Mouse (Mus musculus) midbrain, embryonic 16.5 days (tissue): Measurements from ENCODE around the gene Fam104a. TPM values are rescaled to one million over a fixed set of nuclear protein-coding genes. Genes with fewer than 3 reads are reported as not detected.

Source experiments
- ATAC-seq: fragments of 200-750 bp; cut with Nextera tagmentation; 2 replicates; pipeline ENCODE4 v1.8.0; 2017; ENCODE audit warnings: moderate TSS enrichment
- H3K27ac ChIP-seq: fragments of 300-500 bp; sonication (generic); 2 replicates; pipeline ENCODE4 v1.5.1; 2014; ENCODE audit warnings: mild to moderate bottlenecking, low read length, mixed read lengths
- H3K27me3 ChIP-seq: fragments of 300-500 bp; sonication (generic); 2 replicates; pipeline ENCODE4 v1.6.1; 2014; ENCODE audit warnings: low read depth, low read length, mixed read lengths; ENCODE audit not compliant: control insufficient read depth, insufficient read depth
- H3K36me3 ChIP-seq: fragments of 300-500 bp; sonication (generic); 2 replicates; pipeline ENCODE4 v1.6.1; 2014; ENCODE audit warnings: mild to moderate bottlenecking, low read length, moderate library complexity, mixed read lengths; ENCODE audit not compliant: control insufficient read depth, insufficient read depth
- H3K4me1 ChIP-seq: fragments of 300-500 bp; sonication (generic); 2 replicates; pipeline ENCODE4 v1.6.1; 2014; ENCODE audit warnings: mild to moderate bottlenecking, low read length, mixed read lengths; ENCODE audit not compliant: control insufficient read depth, insufficient read depth
- H3K4me2 ChIP-seq: fragments of 300-500 bp; sonication (generic); 2 replicates; pipeline ENCODE4 v1.6.1; 2014; ENCODE audit warnings: mild to moderate bottlenecking, low read length, mixed read lengths
- H3K4me3 ChIP-seq: fragments of 300-500 bp; sonication (generic); 2 replicates; pipeline ENCODE4 v1.5.1; 2014; ENCODE audit warnings: low read depth, mild to moderate bottlenecking, low read length, moderate library complexity, mixed read lengths
- H3K9ac ChIP-seq: fragments of 300-500 bp; sonication (generic); 2 replicates; pipeline ENCODE4 v1.6.1; 2014; ENCODE audit warnings: low read depth, low read length, mixed read lengths
- H3K9me3 ChIP-seq: fragments of 300-500 bp; sonication (generic); replicated peaks from 2 replicates; pipeline ENCODE4 v1.6.1; 2014; ENCODE audit warnings: mild to moderate bottlenecking, low read length, mixed read lengths; ENCODE audit not compliant: control insufficient read depth, poor library complexity, severe bottlenecking
- WGBS: fragments of 180-500 bp; shearing (Covaris S2); extraction: QIAGEN DNeasy Blood & Tissue Kit; methylation state at CpG from one replicate; pipeline ENCODE4 v1.1.7; 2014; 5-methylcytosine and 5-hydroxymethylcytosine counted together
- polyA plus RNA-seq: library from polyadenylated mRNA; unstranded; fragments of >200 nt; fragmentation: Nextera tagmentation; extraction: Ambion mirVana; gene quantifications from 2 replicates; pipeline ENCODE4 v1.2.1, GENCODE M21; 2015

The Fam104a gene
- polyA plus RNA-seq, 1 experiment from 2014 or later = 37.4 TPM

DNA sequence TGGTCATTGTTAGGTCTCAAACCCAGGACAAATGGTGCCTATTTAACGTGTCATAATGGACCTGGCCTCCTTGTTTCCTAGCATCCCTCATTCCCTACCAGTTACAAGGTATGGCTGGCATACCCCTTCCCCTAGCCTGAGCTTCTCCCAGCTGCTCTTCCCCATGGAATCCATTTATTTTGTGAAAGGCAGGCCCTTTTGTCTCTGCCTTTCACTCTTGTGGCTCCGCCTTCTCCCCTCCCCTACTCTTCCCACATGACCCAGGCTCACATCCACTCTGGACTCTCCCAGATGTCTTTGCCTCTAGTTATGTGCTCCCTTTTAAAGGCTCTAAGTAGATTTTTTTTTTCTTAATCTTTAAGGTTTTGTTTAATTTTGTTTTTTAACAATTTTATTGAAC, 3.1 kb upstream of the Fam104a start:
- H3K9me3 ChIP-seq = no peaks in the 10 kb centered on the region
- H3K27ac ChIP-seq = no peak overlapping the region

DNA sequence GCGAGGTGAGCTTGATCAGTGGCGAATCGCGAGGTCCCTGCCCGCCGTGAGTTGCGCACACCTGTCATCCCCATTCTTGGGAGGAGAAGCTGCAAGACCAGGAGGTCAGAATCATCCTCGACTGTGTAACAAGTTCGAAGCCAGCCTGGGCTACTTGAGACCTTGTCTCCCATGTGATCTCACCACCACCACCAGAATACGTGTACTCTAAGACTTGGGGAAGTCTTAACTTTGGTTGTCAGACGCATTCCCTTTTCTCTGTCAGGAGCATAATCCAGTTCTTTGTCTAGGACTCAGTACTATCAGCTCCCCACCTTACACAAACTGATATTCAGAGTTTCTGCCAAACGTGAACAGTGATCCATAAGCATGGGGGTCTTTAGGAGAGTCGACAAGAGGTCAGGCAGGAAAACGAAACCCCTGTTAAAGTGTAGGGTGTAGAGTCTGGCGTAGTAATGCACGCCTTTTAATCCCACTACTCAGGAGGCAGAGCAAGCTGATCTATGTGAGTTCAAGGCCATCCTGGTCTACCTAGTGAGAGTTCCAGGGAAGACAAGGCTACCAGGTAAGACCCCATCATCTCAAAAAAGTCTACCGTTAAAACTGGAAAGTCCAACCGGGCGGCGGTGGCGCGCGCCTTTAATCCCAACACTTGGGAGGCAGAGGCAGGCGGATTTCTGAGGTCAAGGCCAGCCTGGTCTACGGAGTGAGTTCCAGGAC, 912 bp upstream of the Fam104a start:
- H3K27ac ChIP-seq = peak overlapping the region; percentile 78
- peaks cover 21% of the 10 kb centered on the region for H3K36me3 ChIP-seq
- peak overlapping the region; percentile 89 for H3K4me2 ChIP-seq
- peak overlapping the region; percentile 95 for H3K4me3 ChIP-seq
- peaks cover 43% of the 10 kb centered on the region for H3K4me1 ChIP-seq
- peak overlapping the region; percentile 85 for H3K9ac ChIP-seq
- 44% methylated on average over 25 of the region's 25 CpGs for WGBS
- H3K9me3 ChIP-seq = no peaks in the 10 kb centered on the region
- no peaks in the 10 kb centered on the region for H3K27me3 ChIP-seq
- no peak for ATAC-seq

More for the DNA sequence above, 3.1 kb upstream of the Fam104a start:
- H3K27me3 ChIP-seq = no peaks in the 10 kb centered on the region
- peaks cover 33% of the 10 kb centered on the region for H3K4me1 ChIP-seq
- H3K4me2 ChIP-seq = no peak overlapping the region
- no peak overlapping the region for H3K9ac ChIP-seq
- no peak for ATAC-seq
- H3K4me3 ChIP-seq = no peak overlapping the region
- 47% methylated on average over 2 of the region's 2 CpGs for WGBS
- peaks cover 26% of the 10 kb centered on the region for H3K36me3 ChIP-seq

DNA sequence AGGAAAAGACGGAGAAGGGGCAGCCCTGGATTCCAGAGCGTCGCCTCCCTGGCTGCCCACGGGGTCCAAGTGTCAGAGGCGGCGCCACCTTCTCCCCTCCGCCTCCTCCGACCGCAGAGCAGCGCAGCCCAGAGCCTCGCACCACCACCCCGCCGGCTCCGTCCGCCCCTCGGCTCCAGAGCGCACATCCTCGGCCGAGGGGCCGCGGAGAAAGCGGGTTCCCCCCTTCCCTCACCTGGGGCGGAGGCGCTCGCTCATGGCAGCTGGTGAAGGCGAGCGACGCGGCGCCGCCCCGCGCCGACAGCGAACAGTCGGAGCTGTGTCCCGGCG, 363 bp downstream of the Fam104a start:
- peak; percentile 79; the same call in 1 of the 2 replicates for ATAC-seq
- Histone ChIP-seq H3K36me3 (peaks cover 9% of the 10 kb centered on the region), H3K4me2 (peak overlapping the region; percentile 99), H3K4me1 (peaks cover 45% of the 10 kb centered on the region), H3K27ac (peak overlapping the region; percentile 78), H3K4me3 (peak overlapping the region; percentile 95), H3K27me3 (no peaks in the 10 kb centered on the region), H3K9me3 (no peaks in the 10 kb centered on the region), H3K9ac (peak overlapping the region; percentile 88)
- 0% methylated on average over 22 of the region's 38 CpGs for WGBS

DNA sequence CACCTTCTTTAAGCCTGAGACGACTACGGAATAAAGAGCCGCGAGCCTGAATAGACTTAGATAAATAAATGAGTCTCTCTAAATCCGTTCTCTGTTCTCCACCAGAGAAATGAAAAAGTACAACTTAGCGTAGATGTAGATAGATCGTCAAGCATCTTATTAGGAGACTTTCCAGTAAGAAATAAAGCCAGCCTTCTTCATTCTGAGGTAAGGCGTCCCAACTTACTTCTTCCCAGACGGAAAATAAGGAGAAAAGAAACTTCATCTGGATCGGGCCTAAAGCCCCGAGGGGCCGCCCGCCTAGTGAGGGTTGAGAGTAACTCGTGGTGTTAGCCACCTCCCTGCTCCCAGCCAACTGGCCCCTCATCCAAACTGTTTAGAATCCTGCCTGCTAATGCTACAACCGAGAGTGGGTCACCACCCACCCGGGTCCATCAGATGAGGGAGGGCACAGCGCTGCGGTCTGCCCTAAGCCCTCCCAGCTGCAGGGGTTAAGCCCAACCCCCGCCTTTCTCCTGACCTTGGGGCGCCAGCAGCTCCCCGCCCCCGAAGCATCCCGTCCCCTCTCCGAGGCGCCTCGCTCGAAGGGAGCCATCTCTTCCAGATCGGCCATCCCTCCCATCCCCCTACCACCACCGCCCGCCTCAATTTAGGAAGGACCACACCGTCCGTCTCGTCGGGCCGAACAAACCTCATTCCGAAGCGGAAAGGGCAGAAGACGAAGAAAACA, 893 bp downstream of the Fam104a start:
- Histone ChIP-seq H3K4me2 (peak overlapping the region; percentile 99), H3K27ac (peak overlapping the region; percentile 78), H3K9me3 (no peaks in the 10 kb centered on the region), H3K9ac (peak overlapping the region; percentile 88), H3K4me3 (peak overlapping the region; percentile 95), H3K4me1 (peaks cover 45% of the 10 kb centered on the region), H3K36me3 (peaks cover 3% of the 10 kb centered on the region), H3K27me3 (no peaks in the 10 kb centered on the region)
- under 1% methylated on average over 38 of the region's 38 CpGs for WGBS
- ATAC-seq = peak; percentile 22

DNA sequence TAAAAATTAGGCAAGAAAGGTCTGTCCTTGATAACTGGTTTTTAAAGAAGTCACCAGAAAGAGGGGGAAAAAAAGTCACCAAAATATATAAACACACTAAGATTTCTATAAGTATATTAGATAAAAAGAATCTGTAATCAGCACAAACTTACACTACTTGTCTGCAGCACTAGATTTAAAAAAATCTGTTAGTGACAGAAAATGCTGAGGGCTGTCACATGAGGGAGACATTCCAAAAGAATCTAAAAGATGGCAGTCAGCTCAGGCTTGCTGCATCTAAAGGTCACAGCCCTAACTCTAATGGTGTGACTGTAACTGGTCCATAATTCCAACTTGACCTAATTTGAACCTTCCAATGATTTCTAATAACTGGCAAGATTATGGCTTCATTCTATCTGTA, 2.0 kb downstream of the Fam104a start:
- no peak overlapping the region for H3K27ac ChIP-seq
- H3K9me3 ChIP-seq = no peaks in the 10 kb centered on the region
- peak overlapping the region; percentile 21; the same call in 1 of the 2 replicates for H3K4me2 ChIP-seq
- H3K4me3 ChIP-seq = no peak overlapping the region
- H3K4me1 ChIP-seq = peaks cover 48% of the 10 kb centered on the region
- no peaks in the 10 kb centered on the region for H3K27me3 ChIP-seq
- H3K36me3 ChIP-seq = no peaks in the 10 kb centered on the region
- no peak overlapping the region for H3K9ac ChIP-seq
- ATAC-seq = no peak

DNA sequence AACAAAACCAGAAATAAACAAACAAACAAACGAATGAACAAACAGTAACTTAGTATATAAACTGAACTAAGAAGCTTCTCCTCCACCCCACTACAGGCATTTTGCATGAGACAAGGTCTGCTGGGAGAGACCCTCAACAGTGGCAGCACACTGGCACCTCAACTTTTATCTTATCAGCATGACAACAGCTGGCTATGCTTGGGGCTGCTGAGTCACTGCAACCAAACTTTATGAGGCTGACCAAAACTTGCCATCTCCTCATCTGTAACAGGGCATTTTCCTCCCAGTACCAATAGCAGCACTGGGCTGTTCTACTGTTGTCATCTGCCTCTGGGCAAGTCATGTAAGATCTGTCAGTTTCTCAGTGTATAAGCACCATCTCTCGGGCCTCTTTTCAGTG, 3.0 kb downstream of the Fam104a start:
- 0 out of 2 replicates have a peak, but pooled peaks cover under 1% of the 10 kb centered on the region for H3K36me3 ChIP-seq
- H3K27ac ChIP-seq = no peak overlapping the region
- no peak overlapping the region for H3K4me2 ChIP-seq
- ATAC-seq = no peak
- 95% methylated on average over 2 of the region's 2 CpGs for WGBS
- no peaks in the 10 kb centered on the region for H3K27me3 ChIP-seq
- no peaks in the 10 kb centered on the region for H3K9me3 ChIP-seq
- no peak overlapping the region for H3K9ac ChIP-seq
- H3K4me1 ChIP-seq = peaks cover 39% of the 10 kb centered on the region
- no peak overlapping the region for H3K4me3 ChIP-seq

DNA sequence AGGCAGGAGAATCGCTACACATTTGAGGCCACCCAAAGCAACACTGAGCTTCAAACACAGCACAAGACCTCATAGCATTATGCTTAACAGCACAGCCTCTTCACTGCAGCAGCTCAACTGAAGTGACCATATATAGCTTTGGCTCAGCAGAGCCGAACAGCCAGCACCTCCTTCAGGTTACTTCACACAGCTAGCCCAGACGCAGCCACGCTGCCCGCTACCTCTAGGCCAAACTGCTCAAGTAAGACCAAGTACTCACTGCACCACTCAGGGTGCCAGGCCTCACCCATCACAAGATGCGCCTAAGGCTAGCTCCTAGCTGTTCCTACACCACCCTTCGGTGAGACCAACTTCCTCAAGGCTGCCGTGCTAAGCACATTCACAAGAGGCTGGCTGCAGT, 5.6 kb downstream of the Fam104a start:
- no peak overlapping the region for H3K4me3 ChIP-seq
- peaks cover 27% of the 10 kb centered on the region for H3K4me1 ChIP-seq
- 0 out of 2 replicates have a peak, but pooled peaks cover 3% of the 10 kb centered on the region for H3K36me3 ChIP-seq
- H3K27ac ChIP-seq = no peak overlapping the region
- H3K27me3 ChIP-seq = no peaks in the 10 kb centered on the region
- H3K4me2 ChIP-seq = no peak overlapping the region
- WGBS = 89% methylated on average over 8 of the region's 8 CpGs
- H3K9me3 ChIP-seq = no peaks in the 10 kb centered on the region
- no peak for ATAC-seq
- H3K9ac ChIP-seq = no peak overlapping the region

DNA sequence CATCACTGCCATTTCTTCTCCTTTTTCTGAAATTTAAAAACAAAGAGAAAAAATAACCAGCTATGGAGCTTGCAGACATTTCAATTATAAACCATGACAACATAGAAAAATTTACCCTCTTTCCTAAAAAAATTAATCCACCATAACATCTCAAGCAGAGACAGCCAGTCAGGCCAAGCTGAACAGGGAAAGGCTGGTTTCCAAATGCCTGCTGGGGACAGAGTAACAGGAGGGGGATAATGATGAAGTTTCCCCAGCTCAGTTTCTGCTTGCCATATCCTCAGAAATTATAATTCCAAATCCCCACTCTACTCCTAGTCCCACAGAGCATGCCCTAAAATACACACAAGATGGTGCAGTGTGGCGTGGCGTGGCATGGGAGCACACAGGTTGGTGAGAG, 6.6 kb downstream of the Fam104a start:
- Histone ChIP-seq H3K27me3 (no peaks in the 10 kb centered on the region), H3K27ac (no peak overlapping the region), H3K4me3 (no peak overlapping the region), H3K9me3 (no peaks in the 10 kb centered on the region), H3K9ac (no peak overlapping the region), H3K4me1 (peaks cover 19% of the 10 kb centered on the region), H3K4me2 (no peak overlapping the region), H3K36me3 (0 out of 2 replicates have a peak, but pooled peaks cover 6% of the 10 kb centered on the region)
- 89% methylated on average over 2 of the region's 2 CpGs for WGBS
- no peak for ATAC-seq

DNA sequence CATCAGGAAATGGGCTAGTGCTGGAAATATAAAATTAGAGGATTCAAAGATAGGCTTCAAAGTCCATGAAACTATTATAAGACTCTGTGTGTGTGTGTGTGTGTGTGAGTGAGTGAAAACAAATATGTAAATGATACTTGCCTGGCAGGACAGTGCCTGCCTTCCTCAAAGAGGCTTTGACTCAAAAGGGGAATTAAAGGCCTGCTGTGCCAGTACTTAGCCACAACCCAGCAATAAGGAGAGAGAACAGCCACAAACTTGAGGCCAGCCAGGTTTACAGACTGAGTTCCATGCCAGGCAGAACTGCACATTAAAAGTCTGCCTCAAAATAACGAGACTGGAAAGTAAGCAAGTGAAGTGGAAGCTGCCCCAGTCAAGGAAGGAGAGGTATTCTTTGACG, 7.1 kb downstream of the Fam104a start:
- no peak for ATAC-seq
- 82% methylated on average over 2 of the region's 2 CpGs for WGBS
- Histone ChIP-seq H3K9ac (no peak overlapping the region), H3K36me3 (0 out of 2 replicates have a peak, but pooled peaks cover 6% of the 10 kb centered on the region), H3K4me2 (no peak overlapping the region), H3K4me1 (peaks cover 15% of the 10 kb centered on the region), H3K4me3 (no peak overlapping the region), H3K27ac (no peak overlapping the region), H3K9me3 (no peaks in the 10 kb centered on the region), H3K27me3 (no peaks in the 10 kb centered on the region)
